Mouse (Mus musculus): ENCODE results near the gene Slc2a1. TPM values are rescaled to one million over a fixed set of nuclear protein-coding genes. Genes with fewer than 3 reads are reported as not detected.

Slc2a1 gene
- polyA plus RNA-seq, 1 experiment from 2014 or later: 116 TPM

DNA sequence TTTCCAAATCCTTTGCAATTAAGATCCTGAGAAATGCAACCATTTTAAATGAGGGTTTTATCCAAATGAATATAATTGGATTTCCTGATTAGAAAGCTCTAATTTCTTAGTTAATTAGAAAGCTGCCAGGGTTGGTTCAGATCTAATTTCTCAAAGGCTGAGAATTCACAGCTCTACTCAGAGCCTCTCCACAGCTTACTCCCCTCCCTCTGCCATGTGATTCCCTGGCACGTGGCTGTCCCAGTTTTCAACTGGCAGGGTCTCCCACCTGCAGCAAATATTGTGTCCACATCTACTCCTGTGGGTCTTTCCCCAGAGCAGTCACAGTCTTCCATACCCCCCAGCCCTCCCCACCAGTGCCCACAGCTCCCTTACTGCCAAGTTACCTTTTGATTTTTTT is 75.0 kb downstream of the Slc2a1 start:
- Histone ChIP-seq H3K4me2 (no peak overlapping the region), H3K27ac (no peak overlapping the region), H3K4me1 (no peaks in the 10 kb centered on the region), H3K9me3 (no peaks in the 10 kb centered on the region), H3K36me3 (no peaks in the 10 kb centered on the region), H3K9ac (no peak overlapping the region), H3K4me3 (no peak overlapping the region), H3K27me3 (0 out of 2 replicates have a peak, but pooled peaks cover 6% of the 10 kb centered on the region)
- no peak for ATAC-seq (ENCODE audit: insufficient number of reproducible peaks, insufficient read depth, low FRiP score, low TSS enrichment, low read depth)
- 44% methylated on average over 1 of the region's 1 CpGs for WGBS

DNA sequence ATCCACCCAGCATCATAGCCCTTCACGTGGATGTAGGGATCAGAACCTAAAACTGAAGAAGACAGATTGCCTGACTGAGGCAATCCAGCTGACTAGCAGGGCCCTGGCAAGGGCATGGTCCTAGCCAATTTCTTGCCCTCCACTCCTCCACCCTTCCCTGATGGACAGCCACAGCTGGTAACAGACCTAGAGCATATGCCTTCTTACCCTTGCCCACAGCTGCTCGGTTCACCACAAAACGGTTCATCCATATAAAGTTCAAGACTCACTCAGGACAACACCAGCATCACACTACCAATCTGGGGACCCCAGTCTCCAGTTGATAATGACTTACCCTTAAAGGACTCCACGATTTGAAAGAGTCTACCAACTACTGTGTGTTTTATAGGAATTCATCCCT is 77.3 kb downstream of the Slc2a1 start:
- H3K27me3 ChIP-seq: 0 out of 2 replicates have a peak, but pooled peaks cover 7% of the 10 kb centered on the region
- H3K9me3 ChIP-seq: no peaks in the 10 kb centered on the region
- H3K4me3 ChIP-seq: no peak overlapping the region
- no peaks in the 10 kb centered on the region for H3K4me1 ChIP-seq
- no peak overlapping the region for H3K27ac ChIP-seq
- no peak overlapping the region for H3K4me2 ChIP-seq
- WGBS: 85% methylated on average over 4 of the region's 4 CpGs
- ATAC-seq (ENCODE audit: insufficient number of reproducible peaks, insufficient read depth, low FRiP score, low TSS enrichment, low read depth): no peak
- H3K9ac ChIP-seq: no peak overlapping the region
- H3K36me3 ChIP-seq: no peaks in the 10 kb centered on the region

MicroRNAs within 50 kb of the gene (microRNA counts, 519-probe panel; counts per million panel counts)
- microRNA mmu-miR-1957: 236 counts per million, percentile 44 among the panel's probes with 10 or more counts

Small RNAs within 50 kb of the gene (microRNA-seq; reads per million reads assigned to microRNA genes)
- not detected for gene Mir1957a

Other genes starting within 250 kb of the Slc2a1 start
- gene Olfr1331, start 244.1 kb upstream of the Slc2a1 start, polyA plus RNA-seq (2015; fragmentation: Nextera tagmentation; extraction: Ambion mirVana): not detected in 2 replicates
- gene Olfr1330, start 220.1 kb upstream of the Slc2a1 start, polyA plus RNA-seq (2015; fragmentation: Nextera tagmentation; extraction: Ambion mirVana): 0.07 TPM in 1 of 2 replicates, not detected in the other
- gene Olfr1329, start 191.2 kb upstream of the Slc2a1 start, polyA plus RNA-seq (2015; fragmentation: Nextera tagmentation; extraction: Ambion mirVana): not detected in 2 replicates
- 0.06 TPM in 1 of 2 replicates, not detected in the other for gene Olfr1328, start 170.1 kb upstream of the Slc2a1 start, polyA plus RNA-seq (2015; fragmentation: Nextera tagmentation; extraction: Ambion mirVana)
- gene Lao1, start 147.1 kb upstream of the Slc2a1 start, polyA plus RNA-seq (2015; fragmentation: Nextera tagmentation; extraction: Ambion mirVana): not detected in 2 replicates
- gene Zfp691, start 65.5 kb downstream of the Slc2a1 start, polyA plus RNA-seq (2015; fragmentation: Nextera tagmentation; extraction: Ambion mirVana): 7.3 and 8.5 TPM in 2 replicates
- 2.6 and 5.4 TPM in 2 replicates for gene Ermap, start 81.3 kb downstream of the Slc2a1 start, polyA plus RNA-seq (2015; fragmentation: Nextera tagmentation; extraction: Ambion mirVana)
- 199 and 212 TPM in 2 replicates for gene Svbp, start 86.6 kb downstream of the Slc2a1 start, polyA plus RNA-seq (2015; fragmentation: Nextera tagmentation; extraction: Ambion mirVana)
- gene Tmem269, start 109.5 kb downstream of the Slc2a1 start, polyA plus RNA-seq (2015; fragmentation: Nextera tagmentation; extraction: Ambion mirVana): not detected in 2 replicates
- 33.0 and 40.7 TPM in 2 replicates for gene AU022252, start 124.0 kb downstream of the Slc2a1 start, polyA plus RNA-seq (2015; fragmentation: Nextera tagmentation; extraction: Ambion mirVana)
- gene P3h1, start 124.2 kb downstream of the Slc2a1 start, polyA plus RNA-seq (2015; fragmentation: Nextera tagmentation; extraction: Ambion mirVana): 58.0 and 64.9 TPM in 2 replicates
- gene Cldn19, start 146.7 kb downstream of the Slc2a1 start, polyA plus RNA-seq (2015; fragmentation: Nextera tagmentation; extraction: Ambion mirVana): 0.24 TPM in 1 of 2 replicates, not detected in the other
- gene Ybx1, start 185.9 kb downstream of the Slc2a1 start, polyA plus RNA-seq (2015; fragmentation: Nextera tagmentation; extraction: Ambion mirVana): 680 and 805 TPM in 2 replicates
- gene Ppih, start 211.8 kb downstream of the Slc2a1 start, polyA plus RNA-seq (2015; fragmentation: Nextera tagmentation; extraction: Ambion mirVana): 103 and 125 TPM in 2 replicates